Mouse (Mus musculus) CH12.LX (cell line): ENCODE measurements around the gene Timeless. TPM values are rescaled to one million over a fixed set of nuclear protein-coding genes. Genes with fewer than 3 reads are reported as not detected.

ENCODE experiments used
- DNase-seq: peaks from one replicate; pipeline ENCODE4 v3.0.0-alpha.2; 2013; ENCODE audit errors: extremely low read depth
- H3K27ac ChIP-seq: 2 replicates; pipeline ENCODE4 v1.5.1; 2012; ENCODE audit warnings: low read depth, mild to moderate bottlenecking, control low read depth, moderate library complexity; ENCODE audit not compliant: insufficient read depth
- H3K27me3 ChIP-seq: replicated peaks from 2 replicates; pipeline ENCODE3; 2012; ENCODE audit warnings: inconsistent platforms
- H3K36me3 ChIP-seq, 2 experiments: replicated peaks in 1 of 2; 2 replicates each; pipeline versions ENCODE3 to v1.6.1; 2012; ENCODE audit warnings: inconsistent platforms in 1 of 2, low read length in 1 of 2, mild to moderate bottlenecking in 1 of 2, mixed read lengths in 1 of 2, moderate library complexity in 1 of 2; ENCODE audit not compliant: control insufficient read depth in 1 of 2, insufficient read depth in 1 of 2
- H3K4me1 ChIP-seq, 2 experiments: 2 replicates each; pipeline ENCODE4 v1.6.1; 2012; ENCODE audit warnings: inconsistent platforms in 1 of 2, moderate library complexity in 1 of 2; ENCODE audit not compliant: insufficient read depth in 2 of 2, control insufficient read depth in 1 of 2
- H3K4me2 ChIP-seq: 2 replicates; pipeline ENCODE4 v1.6.1; 2012; ENCODE audit warnings: low read depth, mild to moderate bottlenecking, control low read depth; ENCODE audit not compliant: poor library complexity, insufficient read depth, severe bottlenecking
- H3K4me3 ChIP-seq, 3 experiments: fragments of 150-350 bp in 1 of 3; sonication (generic) in 1 of 3; replicated peaks in 1 of 3; 2 replicates each; pipeline versions ENCODE3 to v1.5.1; 2011 to 2012; ENCODE audit warnings: low read depth in 2 of 3, low read length in 2 of 3, mild to moderate bottlenecking in 2 of 3, moderate library complexity in 2 of 3, control low read depth in 1 of 3, improper control_type of control experiment in 1 of 3, inconsistent platforms in 1 of 3, mixed read lengths in 1 of 3; ENCODE audit not compliant: poor library complexity in 1 of 3
- H3K79me2 ChIP-seq: replicated peaks from 2 replicates; pipeline ENCODE4 v1.6.1; 2012; ENCODE audit warnings: mild to moderate bottlenecking, moderate library complexity; ENCODE audit not compliant: control insufficient read depth, poor library complexity, insufficient read depth, severe bottlenecking; ENCODE audit errors: extremely low read depth
- H3K9ac ChIP-seq: 2 replicates; pipeline ENCODE4 v1.6.1; 2012; ENCODE audit warnings: low read depth, mild to moderate bottlenecking, control low read depth, moderate library complexity; ENCODE audit not compliant: insufficient read depth
- H3K9me3 ChIP-seq: replicated peaks from 2 replicates; pipeline ENCODE3; 2012; ENCODE audit warnings: low read length, inconsistent platforms, mixed read lengths
- BHLHE40 ChIP-seq: IDR thresholded peaks from 2 replicates; pipeline ENCODE4 v1.6.1; 2011; ENCODE audit warnings: mild to moderate bottlenecking, low read depth, low read length, improper control_type of control experiment
- CHD2 ChIP-seq: IDR thresholded peaks from 2 replicates; pipeline ENCODE4 v1.6.1; 2011; ENCODE audit warnings: low read length, improper control_type of control experiment
- ELF1 ChIP-seq: IDR thresholded peaks from 2 replicates; pipeline ENCODE4 v1.6.1; 2014; ENCODE audit warnings: low read depth, mild to moderate bottlenecking, inconsistent platforms, low read length, improper control_type of control experiment
- EP300 ChIP-seq: IDR thresholded peaks from 2 replicates; pipeline ENCODE4 v1.6.1; 2011; ENCODE audit warnings: low read length, improper control_type of control experiment
- ETS1 ChIP-seq: conservative IDR thresholded peaks from 2 replicates; pipeline ENCODE4 v1.6.1; 2012; ENCODE audit warnings: low read depth, mild to moderate bottlenecking, inconsistent platforms, low read length, improper control_type of control experiment, moderate library complexity
- GABPA ChIP-seq: IDR thresholded peaks from 2 replicates; pipeline ENCODE4 v1.6.1; 2012; ENCODE audit warnings: low read depth, low read length, improper control_type of control experiment, inconsistent platforms; ENCODE audit not compliant: insufficient replicate concordance
- HCFC1 ChIP-seq: IDR thresholded peaks from 2 replicates; pipeline ENCODE4 v1.6.1; 2012; ENCODE audit warnings: low read depth, mild to moderate bottlenecking, inconsistent platforms, low read length, improper control_type of control experiment
- IRF4 ChIP-seq: IDR thresholded peaks from 2 replicates; pipeline ENCODE4 v1.6.1; 2014; ENCODE audit warnings: low read depth, mild to moderate bottlenecking, inconsistent platforms, low read length, improper control_type of control experiment
- JUN ChIP-seq: IDR thresholded peaks from 2 replicates; pipeline ENCODE4 v1.6.1; 2011; ENCODE audit warnings: low read depth, mild to moderate bottlenecking, low read length, improper control_type of control experiment, moderate library complexity; ENCODE audit not compliant: insufficient read depth
- JUND ChIP-seq: conservative IDR thresholded peaks from 2 replicates; pipeline ENCODE4 v1.6.1; 2011; ENCODE audit warnings: low read depth, low read length, improper control_type of control experiment
- MAFK ChIP-seq: IDR thresholded peaks from 2 replicates; pipeline ENCODE4 v1.6.1; 2011; ENCODE audit warnings: low read length, improper control_type of control experiment; ENCODE audit not compliant: insufficient replicate concordance
- MAX ChIP-seq: IDR thresholded peaks from 2 replicates; pipeline ENCODE4 v1.6.1; 2011; ENCODE audit warnings: low read length, improper control_type of control experiment
- MAZ ChIP-seq: IDR thresholded peaks from 2 replicates; pipeline ENCODE4 v1.6.1; 2012; ENCODE audit warnings: low read depth, mild to moderate bottlenecking, inconsistent platforms, low read length, improper control_type of control experiment, moderate library complexity
- MEF2A ChIP-seq: IDR thresholded peaks from 2 replicates; pipeline ENCODE4 v1.6.1; 2014; ENCODE audit warnings: low read depth, mild to moderate bottlenecking, inconsistent platforms, low read length, improper control_type of control experiment, borderline replicate concordance
- MXI1 ChIP-seq: IDR thresholded peaks from 2 replicates; pipeline ENCODE4 v1.6.1; 2011; ENCODE audit warnings: mild to moderate bottlenecking, low read depth, low read length, improper control_type of control experiment
- MYC ChIP-seq: IDR thresholded peaks from 2 replicates; pipeline ENCODE4 v1.6.1; 2011; ENCODE audit warnings: low read depth, mild to moderate bottlenecking, improper control_type of control experiment, low read length
- NRF1 ChIP-seq: IDR thresholded peaks from 2 replicates; pipeline ENCODE4 v1.6.1; 2014; ENCODE audit warnings: low read depth, mild to moderate bottlenecking, inconsistent platforms, low read length, improper control_type of control experiment, moderate library complexity
- PAX5 ChIP-seq: IDR thresholded peaks from 2 replicates; pipeline ENCODE4 v1.6.1; 2012; ENCODE audit warnings: low read length, inconsistent platforms, mixed read lengths
- POLR2A ChIP-seq: IDR thresholded peaks from 2 replicates; pipeline ENCODE4 v1.6.1; 2011; ENCODE audit warnings: low read depth, mild to moderate bottlenecking, improper control_type of control experiment, low read length
- RCOR1 ChIP-seq: conservative IDR thresholded peaks from 2 replicates; pipeline ENCODE4 v1.6.1; 2012; ENCODE audit warnings: low read depth, mild to moderate bottlenecking, inconsistent platforms, low read length, improper control_type of control experiment
- SIN3A ChIP-seq: IDR thresholded peaks from 2 replicates; pipeline ENCODE4 v1.6.1; 2012; ENCODE audit warnings: low read length, improper control_type of control experiment, inconsistent platforms
- TBP ChIP-seq: conservative IDR thresholded peaks from 2 replicates; pipeline ENCODE4 v1.6.1; 2011; ENCODE audit warnings: low read depth, low read length, improper control_type of control experiment
- TCF12 ChIP-seq: IDR thresholded peaks from 2 replicates; pipeline ENCODE4 v1.6.1; 2014; ENCODE audit warnings: low read depth, mild to moderate bottlenecking, inconsistent platforms, low read length, improper control_type of control experiment
- UBTF ChIP-seq: IDR thresholded peaks from 2 replicates; pipeline ENCODE4 v1.6.1; 2012; ENCODE audit warnings: low read depth, mild to moderate bottlenecking, inconsistent platforms, low read length, improper control_type of control experiment, moderate library complexity
- USF1 ChIP-seq: IDR thresholded peaks from 2 replicates; pipeline ENCODE4 v1.6.1; 2014; ENCODE audit warnings: low read depth, mild to moderate bottlenecking, inconsistent platforms, low read length, improper control_type of control experiment
- USF2 ChIP-seq: conservative IDR thresholded peaks from 2 replicates; pipeline ENCODE4 v1.6.1; 2011; ENCODE audit warnings: low read depth, low read length, improper control_type of control experiment
- ZC3H11A ChIP-seq: IDR thresholded peaks from 2 replicates; pipeline ENCODE4 v1.6.1; 2012; ENCODE audit warnings: low read depth, mild to moderate bottlenecking, inconsistent platforms, low read length, improper control_type of control experiment
- ZKSCAN1 ChIP-seq: IDR thresholded peaks from 2 replicates; pipeline ENCODE4 v1.6.1; 2012; ENCODE audit warnings: low read depth, inconsistent platforms, low read length, improper control_type of control experiment, borderline replicate concordance
- dilution Hi-C: fragments of 300-500 bp; cut with MboI; formaldehyde crosslinking; loops from 2 replicates; pipeline ENCODE4 v1.14.3; 2020; ENCODE audit warnings: low sequenced_read_pairs; ENCODE audit not compliant: extremely low pct_unique_long_range_greater_than_20kb, extremely low pct_ligation_motif_present
- in situ Hi-C: fragments of 300-500 bp; cut with MboI; formaldehyde crosslinking; loops from 3 replicates; pipeline ENCODE4 v1.14.3; 2019; ENCODE audit warnings: low sequenced_read_pairs, low pct_ligation_motif_present, low pct_unique_long_range_greater_than_20kb, mixed read lengths
- polyA plus RNA-seq: library from polyadenylated mRNA; unstranded; fragments of >175 nt; gene quantifications from 2 replicates; pipeline ENCODE4 v1.2.1, GENCODE M21; 2012; ENCODE audit warnings: low read depth; ENCODE audit not compliant: insufficient read length
- total RNA-seq, 2 experiments: library from RNA; depleted of rRNA; stranded (reverse); fragments of 300-350 nt in 1 of 2; fragments of >200 nt in 1 of 2; gene quantifications; 2 replicates each; pipeline ENCODE4 v1.2.3; 2012 to 2014

Timeless gene
- total and polyA plus RNA-seq, 3 experiments = 31.7 to 65.9 (median 47.2) TPM

DNA sequence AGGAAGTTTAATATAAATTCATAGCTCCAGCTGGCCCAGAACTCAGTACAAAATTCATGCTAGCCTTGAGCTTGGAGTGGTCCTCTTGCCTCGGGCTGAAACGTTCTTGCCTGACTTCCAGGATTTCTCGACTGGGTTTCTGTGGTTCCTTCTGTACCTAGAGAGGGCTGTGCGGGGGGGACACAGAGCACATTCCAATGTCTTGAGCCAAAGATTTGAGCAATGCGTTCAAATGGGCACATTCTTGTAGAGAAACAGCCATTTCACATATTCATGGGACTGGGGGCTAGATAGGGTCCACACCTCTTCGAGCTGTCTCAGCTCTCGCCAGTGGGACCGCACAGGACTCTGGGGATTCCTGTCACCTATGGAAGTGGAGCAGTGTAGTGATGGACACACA, 24.1 kb downstream of the Timeless start:
- Histone ChIP-seq H3K79me2 (no peaks in the 10 kb centered on the region), H3K4me1 (peaks cover 22 to 45% of the 10 kb centered on the region in 2 experiments), H3K4me2 (no peak overlapping the region), H3K4me3 (no peak overlapping the region), H3K27ac (no peak overlapping the region), H3K36me3 (peaks cover 17 to 36% of the 10 kb centered on the region in 2 experiments), H3K9me3 (no peaks in the 10 kb centered on the region), H3K9ac (no peak overlapping the region), H3K27me3 (no peaks in the 10 kb centered on the region)
- dilution Hi-C loops = no loop called here
- in situ Hi-C loops = no loop called here
- no peak for DNase-seq
- TF ChIP-seq TBP (no peak), BHLHE40 (no peak), MYC (no peak), MAZ (no peak), MEF2A (no peak), TCF12 (no peak), JUND (no peak), NRF1 (no peak), GABPA (no peak), ETS1 (no peak), EP300 (no peak), HCFC1 (no peak), RCOR1 (no peak), IRF4 (no peak), USF1 (no peak), ZC3H11A (no peak)

DNA sequence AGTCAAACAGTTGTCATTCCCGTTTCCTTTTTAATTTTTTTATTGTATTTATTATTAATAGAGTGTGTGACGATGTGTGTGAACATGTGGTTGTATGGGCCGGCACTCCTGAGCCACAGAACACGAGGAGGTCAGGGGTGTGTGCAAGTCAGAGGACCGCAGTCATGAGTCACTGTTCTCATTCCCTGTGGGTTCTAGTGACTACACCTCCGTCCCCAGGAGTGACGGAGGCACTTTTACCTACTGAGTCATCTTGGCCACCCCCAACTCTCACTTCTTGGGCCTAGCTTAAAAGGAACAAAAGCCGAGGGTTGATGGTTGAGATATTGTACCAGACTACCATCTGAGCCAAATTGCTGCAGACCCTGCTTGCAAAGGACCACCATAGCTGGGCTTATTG, 24.5 kb downstream of the Timeless start:
- in situ Hi-C loops = no loop called here
- DNase-seq = peak; percentile 74
- Histone ChIP-seq H3K27me3 (no peaks in the 10 kb centered on the region), H3K4me2 (0 out of 2 replicates have a peak overlapping the region, but pooled peaks have one; percentile 1), H3K79me2 (no peaks in the 10 kb centered on the region), H3K4me3 (peak overlapping the region in 1 of 3 experiments; percentile 3), H3K9ac (peak overlapping the region; percentile 23; the same call in 1 of the 2 replicates), H3K4me1 (peaks cover 23 to 47% of the 10 kb centered on the region in 2 experiments), H3K9me3 (no peaks in the 10 kb centered on the region), H3K36me3 (peaks cover 13 to 32% of the 10 kb centered on the region in 2 experiments), H3K27ac (no peak overlapping the region)
- TF ChIP-seq ETS1 (peak; percentile 94), CHD2 (peak; percentile 55; the same call in 1 of the 2 replicates), MEF2A (peak; percentile 58), MAX (peak; percentile 81), HCFC1 (peak; percentile 27; the same call in 1 of the 2 replicates), GABPA (no peak), EP300 (peak; percentile 64), BHLHE40 (peak; percentile 91), ZKSCAN1 (no peak), POLR2A (no peak), USF1 (no peak), MAZ (no peak), JUND (peak; percentile 51; the same call in 1 of the 2 replicates), SIN3A (peak; percentile 48; the same call in 1 of the 2 replicates), RCOR1 (0 out of 2 replicates have a peak, but pooled peaks have one; percentile 48), MYC (peak; percentile 85), JUN (peak; percentile 59), UBTF (no peak), PAX5 (no peak), MAFK (peak; percentile 77), ZC3H11A (no peak), USF2 (no peak), TCF12 (peak; percentile 56; the same call in 1 of the 2 replicates), ELF1 (no peak), MXI1 (peak; percentile 84; the same call in 1 of the 2 replicates), IRF4 (peak; percentile 66)
- dilution Hi-C loops = no loop called here
